Mouse (Mus musculus) ovary, adult 10 weeks (tissue): ENCODE measurements around the gene Kcnj1. TPM values are rescaled to one million over a fixed set of nuclear protein-coding genes. Genes with fewer than 3 reads are reported as not detected.

ENCODE experiments used
- polyA plus RNA-seq: library from polyadenylated mRNA; stranded (reverse); fragments of 350-450 nt; fragmentation: Illumina TruSeq; extraction: RNeasy Lipid Tissue Mini Kit (QIAGEN cat#74804); gene quantifications from one replicate; pipeline ENCODE4 v1.2.3, GENCODE M21; 2014

Kcnj1 gene
- not detected for polyA plus RNA-seq

GRCm38 (mm10) chr9:32372202-32372601 lies at the start of gene Kcnj1:
Kcnj1 (plus strand) TSS chr9:32372493.

DNA sequence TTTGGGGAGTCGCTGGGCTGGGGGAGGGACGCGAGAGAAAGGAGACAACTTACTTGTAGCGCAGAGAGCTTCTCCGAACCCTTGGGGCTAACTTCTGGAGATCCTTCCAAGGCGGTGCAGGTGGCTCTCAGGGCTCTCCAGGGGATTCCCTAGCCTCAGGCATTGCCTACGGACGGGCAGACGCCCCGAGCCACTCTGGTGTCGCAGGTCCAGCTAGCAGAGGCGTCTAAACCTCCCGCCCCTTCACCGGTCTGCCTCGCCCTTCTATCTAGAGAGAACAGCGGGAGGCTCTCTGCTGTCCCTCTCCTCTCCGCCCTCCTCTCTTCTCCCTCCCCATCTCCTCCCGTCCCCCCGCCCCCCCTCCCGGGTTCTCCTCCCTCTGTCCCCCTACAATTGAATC lies 28.2 kb upstream of the Kcnj1 start, which contains the start of gene Kcnj5:
Gene Kcnj5 (minus strand): TSS at position 300 of the 400 bp plus-strand sequence.

Other genes with a start within 250 kb of the Kcnj1 start
- 0.54 TPM for gene Kcnj5, start 28.1 kb upstream of the Kcnj1 start, polyA plus RNA-seq
- 21.1 TPM for gene Fli1, start 170.4 kb downstream of the Kcnj1 start, polyA plus RNA-seq